Mouse (Mus musculus): ENCODE results near the gene Fam160a1. TPM values are rescaled to one million over a fixed set of nuclear protein-coding genes. Genes with fewer than 3 reads are reported as not detected.

Fam160a1 gene
- polyA plus RNA-seq, 1 experiment from 2014 or later = 0.64 TPM

DNA sequence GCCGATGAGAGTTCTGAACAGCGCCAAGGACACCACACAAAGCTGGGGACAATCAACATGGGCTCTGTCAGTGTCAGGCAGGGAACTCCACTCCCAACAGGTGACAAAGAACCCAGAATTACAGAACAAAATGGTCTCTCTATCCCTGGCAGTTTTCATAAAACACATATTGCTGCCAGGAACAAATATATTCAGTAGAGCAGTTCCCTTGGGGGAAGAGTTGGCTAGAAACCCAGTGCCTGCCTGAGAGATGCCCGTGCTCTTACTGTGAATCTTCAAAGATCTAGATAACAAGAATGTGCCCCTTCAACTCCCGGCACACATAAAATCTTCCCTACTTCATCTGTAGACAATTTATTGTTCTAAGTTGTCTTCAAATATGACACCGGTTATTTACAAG, 133.5 kb downstream of the Fam160a1 start:
- WGBS = 90% methylated on average over 5 of the region's 5 CpGs
- no peak for DNase-seq (ENCODE audit: low spot score)
- H3K27me3 ChIP-seq (ENCODE audit: insufficient read depth, poor library complexity, severe bottlenecking) = no peaks in the 10 kb centered on the region

DNA sequence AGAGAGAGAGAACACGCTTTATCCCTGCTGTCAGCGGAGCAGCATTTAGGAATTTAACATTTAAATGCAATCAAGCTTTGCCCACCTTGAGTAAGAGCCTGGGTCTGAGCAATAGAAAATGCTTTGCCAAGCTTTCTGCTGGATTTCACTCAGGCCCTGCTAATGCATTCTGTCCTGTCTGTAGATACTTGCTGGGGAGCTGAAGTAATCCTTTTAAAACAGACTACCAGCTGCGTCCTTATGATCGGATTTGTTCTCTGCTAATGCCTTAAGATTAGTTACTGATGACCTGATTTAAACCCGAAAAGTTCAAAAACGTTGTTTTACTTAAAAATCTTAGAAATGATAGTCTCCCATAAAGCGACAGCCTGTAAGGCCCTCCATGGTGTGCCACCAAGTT, 136.0 kb downstream of the Fam160a1 start:
- Histone ChIP-seq H3K9me3 (no peaks in the 10 kb centered on the region), H3K27ac (peak overlapping the region; percentile 53; the same call in 1 of the 2 replicates), H3K4me1 (replicated peaks) (no peaks in the 10 kb centered on the region), H3K27me3 (ENCODE audit: insufficient read depth, poor library complexity, severe bottlenecking) (no peaks in the 10 kb centered on the region), H3K36me3 (no peaks in the 10 kb centered on the region), H3K4me3 (no peak overlapping the region)
- WGBS = 89% methylated on average over 7 of the region's 7 CpGs
- no peak for DNase-seq (ENCODE audit: low spot score)

More for the DNA sequence above, 133.5 kb downstream of the Fam160a1 start:
- Histone ChIP-seq H3K4me1 (replicated peaks) (no peaks in the 10 kb centered on the region), H3K27ac (no peak overlapping the region), H3K4me3 (no peak overlapping the region), H3K36me3 (no peaks in the 10 kb centered on the region), H3K9me3 (no peaks in the 10 kb centered on the region)

DNA sequence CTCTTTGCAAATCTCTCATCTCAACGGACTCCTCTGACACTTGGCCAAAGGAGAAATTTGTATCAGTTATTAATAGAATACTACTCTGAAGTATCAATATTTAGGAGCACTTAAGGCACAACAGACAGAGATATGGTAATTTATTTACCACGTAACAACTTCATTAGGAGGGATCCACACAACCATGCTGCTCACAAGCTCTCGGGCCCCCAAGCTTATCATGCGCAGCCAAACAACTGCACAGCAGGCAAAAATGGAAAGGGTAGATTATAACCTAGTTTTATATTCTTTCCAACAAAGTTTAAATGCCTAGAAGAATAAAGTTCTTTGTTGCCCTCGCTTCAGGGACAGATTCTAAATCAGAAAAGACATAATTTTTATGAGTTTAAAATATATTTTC, 137.1 kb downstream of the Fam160a1 start:
- Histone ChIP-seq H3K9me3 (no peaks in the 10 kb centered on the region), H3K4me3 (no peak overlapping the region)
- WGBS = 89% methylated on average over 5 of the region's 5 CpGs

DNA sequence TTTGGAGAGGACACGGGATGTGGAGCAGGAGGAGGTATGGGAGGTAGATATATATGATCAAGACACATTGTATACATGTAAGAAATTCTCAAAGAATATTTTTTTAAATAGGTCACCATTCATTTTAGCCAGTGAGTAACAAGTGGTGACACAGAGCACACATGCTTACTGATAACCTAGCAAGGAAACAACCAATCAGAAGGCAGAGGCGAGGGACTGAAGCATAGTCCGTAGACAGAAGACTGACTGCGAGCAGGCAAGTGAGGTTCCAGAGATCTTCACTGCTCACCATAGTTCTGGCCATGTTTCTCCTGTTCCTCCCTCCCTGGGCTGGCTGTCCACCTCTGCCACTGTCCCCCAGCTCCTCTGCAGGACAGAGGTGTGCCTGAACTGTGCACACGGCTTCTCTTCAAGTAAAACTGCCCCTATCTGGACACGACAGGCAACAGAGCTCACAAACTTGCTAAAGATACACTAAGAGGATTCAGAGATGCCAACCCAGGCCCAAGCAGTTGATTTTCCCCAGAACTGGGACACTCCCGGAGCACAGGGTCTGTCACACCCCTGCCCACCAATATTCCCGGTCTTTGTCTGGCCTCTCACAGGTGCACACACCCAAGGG, 137.7 kb downstream of the Fam160a1 start:
- Histone ChIP-seq H3K4me1 (replicated peaks) (no peaks in the 10 kb centered on the region), H3K36me3 (no peaks in the 10 kb centered on the region), H3K27ac (no peak overlapping the region; the same call in 1 of the 2 replicates), H3K4me3 (no peak overlapping the region), H3K27me3 (ENCODE audit: insufficient read depth, poor library complexity, severe bottlenecking) (no peaks in the 10 kb centered on the region), H3K9me3 (no peaks in the 10 kb centered on the region)
- no peak for DNase-seq (ENCODE audit: low spot score)
- 85% methylated on average over 8 of the region's 8 CpGs for WGBS

More for the DNA sequence above, 137.1 kb downstream of the Fam160a1 start:
- no peaks in the 10 kb centered on the region for H3K4me1 ChIP-seq (replicated peaks)
- H3K27ac ChIP-seq = no peak overlapping the region; the same call in 1 of the 2 replicates
- no peaks in the 10 kb centered on the region for H3K27me3 ChIP-seq (ENCODE audit: insufficient read depth, poor library complexity, severe bottlenecking)
- no peak for DNase-seq (ENCODE audit: low spot score)
- no peaks in the 10 kb centered on the region for H3K36me3 ChIP-seq

DNA sequence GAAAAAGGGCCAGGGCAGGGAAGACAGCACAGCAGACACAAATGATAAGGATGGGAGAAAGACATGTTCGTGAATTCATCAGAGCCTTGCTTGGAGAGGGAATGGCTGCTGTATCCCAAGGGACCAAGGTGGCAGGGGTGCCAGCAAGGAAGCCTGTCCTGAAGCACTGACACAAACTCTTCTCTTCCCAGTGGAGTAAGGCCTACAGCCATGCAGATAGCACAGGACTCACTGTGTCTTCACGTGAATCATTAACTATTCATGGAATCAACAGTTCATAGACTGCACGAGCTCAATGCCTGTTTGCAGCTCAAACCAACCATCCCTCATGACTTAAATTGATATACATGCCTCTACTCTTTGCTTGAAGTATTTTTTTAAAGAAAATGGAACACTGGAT, 139.1 kb downstream of the Fam160a1 start:
- WGBS = 76% methylated on average over 3 of the region's 3 CpGs
- no peaks in the 10 kb centered on the region for H3K9me3 ChIP-seq
- H3K4me3 ChIP-seq = no peak overlapping the region
- H3K4me1 ChIP-seq (replicated peaks) = no peaks in the 10 kb centered on the region
- no peak for DNase-seq (ENCODE audit: low spot score)
- no peaks in the 10 kb centered on the region for H3K27me3 ChIP-seq (ENCODE audit: insufficient read depth, poor library complexity, severe bottlenecking)
- no peaks in the 10 kb centered on the region for H3K36me3 ChIP-seq
- no peak overlapping the region for H3K27ac ChIP-seq

DNA sequence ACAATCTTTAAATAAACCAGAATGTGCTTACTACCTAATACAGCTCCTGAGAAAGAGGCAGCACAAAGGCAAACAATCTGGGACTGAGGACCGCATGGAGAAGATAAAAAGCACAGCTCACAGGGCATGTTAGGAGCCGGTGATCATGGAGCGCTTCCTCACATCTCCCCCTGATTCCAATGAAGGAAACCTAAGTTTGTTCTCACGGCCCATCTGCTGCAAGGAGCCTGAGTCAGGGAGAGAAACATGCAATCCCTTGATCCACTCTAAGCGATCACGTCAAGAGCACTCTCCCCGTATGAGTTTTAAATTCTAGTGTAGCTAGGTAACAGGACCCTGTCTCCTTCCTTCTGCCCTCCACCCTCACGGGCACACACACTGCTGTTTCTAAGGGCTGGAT, 140.0 kb downstream of the Fam160a1 start:
- 84% methylated on average over 8 of the region's 8 CpGs for WGBS

DNA sequence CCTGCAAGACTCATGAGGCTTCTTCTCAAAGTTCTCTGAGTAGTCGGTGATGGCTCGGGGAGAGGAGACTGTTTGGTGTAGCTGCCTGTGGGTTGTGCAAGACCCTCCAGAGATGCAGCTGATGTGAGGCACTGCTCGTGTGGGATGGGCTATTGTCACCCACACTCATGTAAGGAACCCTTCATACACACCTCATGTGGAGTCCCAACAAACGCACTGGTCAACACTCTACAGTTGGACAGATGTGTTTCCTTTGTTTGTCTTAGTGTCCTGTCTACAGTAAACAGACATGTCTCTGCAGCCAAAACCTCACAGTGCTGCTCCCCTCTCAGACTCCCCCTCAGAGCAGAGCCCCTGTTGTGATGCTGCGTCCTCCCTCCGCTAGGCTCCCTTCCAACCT, 147.2 kb downstream of the Fam160a1 start:
- Histone ChIP-seq H3K36me3 (no peaks in the 10 kb centered on the region), H3K9me3 (no peaks in the 10 kb centered on the region), H3K27me3 (ENCODE audit: insufficient read depth, poor library complexity, severe bottlenecking) (no peaks in the 10 kb centered on the region), H3K4me3 (no peak overlapping the region), H3K4me1 (replicated peaks) (no peaks in the 10 kb centered on the region), H3K27ac (no peak overlapping the region)
- DNase-seq (ENCODE audit: low spot score) = no peak
- 86% methylated on average over 6 of the region's 6 CpGs for WGBS

More for the DNA sequence above, 140.0 kb downstream of the Fam160a1 start:
- no peak for DNase-seq (ENCODE audit: low spot score)
- Histone ChIP-seq H3K27ac (no peak overlapping the region), H3K27me3 (ENCODE audit: insufficient read depth, poor library complexity, severe bottlenecking) (no peaks in the 10 kb centered on the region), H3K36me3 (no peaks in the 10 kb centered on the region), H3K9me3 (no peaks in the 10 kb centered on the region), H3K4me1 (replicated peaks) (no peaks in the 10 kb centered on the region), H3K4me3 (no peak overlapping the region)

DNA sequence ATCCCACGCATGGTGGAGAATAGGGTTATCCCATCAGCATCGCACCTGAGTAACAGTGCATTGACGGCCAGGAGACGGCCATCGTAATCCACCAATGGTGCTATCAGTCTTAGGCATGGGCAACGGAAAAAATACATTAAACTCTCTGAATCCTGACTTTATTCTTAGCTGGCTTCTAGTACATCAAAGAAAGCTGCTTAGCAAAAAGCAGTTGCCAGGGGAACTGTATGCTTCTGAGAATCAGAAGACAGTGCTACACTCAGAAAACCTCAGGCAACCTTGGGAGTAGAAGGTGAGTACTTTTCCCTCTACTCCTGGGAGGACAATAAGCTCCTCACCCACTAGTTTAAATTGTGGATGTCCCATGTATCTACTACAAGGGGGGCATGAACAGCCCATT, 149.4 kb downstream of the Fam160a1 start:
- no peak for DNase-seq (ENCODE audit: low spot score)
- H3K4me1 ChIP-seq (replicated peaks) = peaks cover 4% of the 10 kb centered on the region
- H3K27me3 ChIP-seq (ENCODE audit: insufficient read depth, poor library complexity, severe bottlenecking) = no peaks in the 10 kb centered on the region
- H3K27ac ChIP-seq = no peak overlapping the region
- no peaks in the 10 kb centered on the region for H3K36me3 ChIP-seq
- no peak overlapping the region for H3K4me3 ChIP-seq
- WGBS = 94% methylated on average over 6 of the region's 6 CpGs
- no peaks in the 10 kb centered on the region for H3K9me3 ChIP-seq

DNA sequence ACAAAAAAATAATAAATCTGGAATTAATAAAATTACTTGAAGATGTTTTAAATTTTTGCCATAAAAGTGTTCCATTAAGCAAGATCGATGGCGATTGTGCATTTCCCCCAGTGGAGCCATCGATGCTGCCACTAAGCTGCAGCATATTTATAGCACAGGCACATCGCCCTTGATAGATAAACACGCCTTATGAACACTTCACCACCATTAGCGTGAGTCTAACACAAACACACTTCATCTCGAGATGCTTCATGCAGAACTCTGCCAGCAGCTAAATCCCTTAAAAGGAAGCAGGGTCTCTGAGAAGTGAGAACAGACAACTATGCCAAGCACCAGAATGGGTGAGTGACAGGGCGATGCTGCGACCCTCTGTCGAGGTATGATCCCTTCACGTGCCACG, 150.4 kb downstream of the Fam160a1 start:
- H3K4me3 ChIP-seq = no peak overlapping the region
- H3K36me3 ChIP-seq = no peaks in the 10 kb centered on the region
- H3K9me3 ChIP-seq = no peaks in the 10 kb centered on the region
- WGBS = 91% methylated on average over 12 of the region's 12 CpGs
- H3K27me3 ChIP-seq (ENCODE audit: insufficient read depth, poor library complexity, severe bottlenecking) = no peaks in the 10 kb centered on the region
- no peak overlapping the region for H3K27ac ChIP-seq
- DNase-seq (ENCODE audit: low spot score) = no peak
- H3K4me1 ChIP-seq (replicated peaks) = peaks cover 4% of the 10 kb centered on the region

DNA sequence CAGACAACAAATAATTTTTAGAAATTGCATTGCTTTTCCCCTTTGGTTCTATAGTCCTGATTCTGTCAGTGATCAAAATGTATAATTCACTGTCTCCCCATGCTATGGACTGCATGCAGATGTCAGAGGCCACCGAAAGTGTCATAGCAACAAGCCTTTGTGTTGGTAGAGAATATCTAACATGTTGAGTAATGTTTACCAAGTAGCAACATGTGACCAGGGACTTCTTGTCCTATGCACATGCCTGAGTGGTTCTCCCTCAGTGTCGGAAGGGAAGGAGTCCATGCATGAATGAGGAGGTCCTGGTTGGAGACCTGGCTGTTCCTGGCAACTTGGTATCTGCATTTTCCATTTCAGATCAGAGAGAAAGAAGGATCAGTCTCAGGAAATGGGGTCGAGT, 150.9 kb downstream of the Fam160a1 start:
- Histone ChIP-seq H3K27me3 (ENCODE audit: insufficient read depth, poor library complexity, severe bottlenecking) (no peaks in the 10 kb centered on the region), H3K27ac (no peak overlapping the region), H3K9me3 (no peaks in the 10 kb centered on the region), H3K36me3 (no peaks in the 10 kb centered on the region), H3K4me3 (no peak overlapping the region), H3K4me1 (replicated peaks) (peaks cover 4% of the 10 kb centered on the region)
- DNase-seq (ENCODE audit: low spot score) = no peak
- 69% methylated on average over 3 of the region's 3 CpGs for WGBS

DNA sequence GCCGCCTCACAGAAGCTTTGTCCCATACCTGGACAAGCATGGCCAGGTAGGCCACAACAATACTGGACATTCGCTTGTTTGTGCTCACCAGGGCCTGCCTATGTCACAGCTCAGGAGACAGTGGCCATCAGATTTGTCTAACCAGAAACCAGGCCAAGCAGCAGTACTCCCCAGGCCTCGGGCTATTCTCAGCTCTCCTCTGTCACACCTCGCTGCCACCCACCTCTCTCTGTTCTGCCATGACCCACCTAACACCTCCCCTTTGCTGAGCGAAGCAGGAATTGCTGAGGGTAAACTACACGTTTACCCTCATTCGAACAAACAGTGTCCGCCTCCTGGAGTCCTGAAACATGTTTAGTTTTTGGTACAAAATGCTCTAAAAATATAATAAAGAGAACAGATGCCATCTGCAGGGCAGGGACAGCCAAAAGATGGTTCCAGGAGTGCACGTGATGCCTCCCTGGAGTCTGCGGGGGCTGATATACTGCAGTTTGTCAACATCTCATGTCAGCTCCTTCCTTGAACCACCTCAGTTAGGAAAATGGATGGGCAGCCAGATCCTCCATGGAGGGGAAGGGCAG, 152.4 kb downstream of the Fam160a1 start:
- H3K36me3 ChIP-seq = no peaks in the 10 kb centered on the region
- H3K9me3 ChIP-seq = no peaks in the 10 kb centered on the region
- no peaks in the 10 kb centered on the region for H3K27me3 ChIP-seq (ENCODE audit: insufficient read depth, poor library complexity, severe bottlenecking)
- 85% methylated on average over 10 of the region's 10 CpGs for WGBS
- H3K4me3 ChIP-seq = no peak overlapping the region
- peaks cover 4% of the 10 kb centered on the region for H3K4me1 ChIP-seq (replicated peaks)
- no peak overlapping the region for H3K27ac ChIP-seq
- DNase-seq (ENCODE audit: low spot score) = no peak

DNA sequence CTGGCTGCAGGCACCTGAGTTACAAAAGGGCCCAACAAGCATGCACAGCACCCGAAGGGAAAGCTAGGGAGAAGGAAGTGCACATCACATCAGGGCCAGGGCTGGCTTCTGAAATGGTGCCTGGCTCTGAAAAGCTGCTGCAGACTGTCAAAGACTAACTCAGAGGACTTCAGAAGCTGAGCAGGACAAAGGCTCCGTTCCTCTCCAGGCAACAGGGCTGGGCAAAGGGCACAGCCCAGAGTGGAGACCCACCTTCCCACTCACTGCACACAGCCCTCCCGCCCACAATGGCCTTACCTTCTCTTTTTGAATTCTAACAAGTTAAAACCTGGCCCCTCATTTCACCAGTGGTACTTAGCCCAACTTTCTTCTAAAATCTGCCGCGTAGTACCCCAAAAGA, 153.3 kb downstream of the Fam160a1 start:
- no peaks in the 10 kb centered on the region for H3K36me3 ChIP-seq
- no peaks in the 10 kb centered on the region for H3K27me3 ChIP-seq (ENCODE audit: insufficient read depth, poor library complexity, severe bottlenecking)
- no peaks in the 10 kb centered on the region for H3K9me3 ChIP-seq
- H3K4me1 ChIP-seq (replicated peaks) = peaks cover 4% of the 10 kb centered on the region
- 71% methylated on average over 5 of the region's 5 CpGs for WGBS
- no peak overlapping the region for H3K4me3 ChIP-seq
- no peak overlapping the region for H3K27ac ChIP-seq
- no peak for DNase-seq (ENCODE audit: low spot score)

DNA sequence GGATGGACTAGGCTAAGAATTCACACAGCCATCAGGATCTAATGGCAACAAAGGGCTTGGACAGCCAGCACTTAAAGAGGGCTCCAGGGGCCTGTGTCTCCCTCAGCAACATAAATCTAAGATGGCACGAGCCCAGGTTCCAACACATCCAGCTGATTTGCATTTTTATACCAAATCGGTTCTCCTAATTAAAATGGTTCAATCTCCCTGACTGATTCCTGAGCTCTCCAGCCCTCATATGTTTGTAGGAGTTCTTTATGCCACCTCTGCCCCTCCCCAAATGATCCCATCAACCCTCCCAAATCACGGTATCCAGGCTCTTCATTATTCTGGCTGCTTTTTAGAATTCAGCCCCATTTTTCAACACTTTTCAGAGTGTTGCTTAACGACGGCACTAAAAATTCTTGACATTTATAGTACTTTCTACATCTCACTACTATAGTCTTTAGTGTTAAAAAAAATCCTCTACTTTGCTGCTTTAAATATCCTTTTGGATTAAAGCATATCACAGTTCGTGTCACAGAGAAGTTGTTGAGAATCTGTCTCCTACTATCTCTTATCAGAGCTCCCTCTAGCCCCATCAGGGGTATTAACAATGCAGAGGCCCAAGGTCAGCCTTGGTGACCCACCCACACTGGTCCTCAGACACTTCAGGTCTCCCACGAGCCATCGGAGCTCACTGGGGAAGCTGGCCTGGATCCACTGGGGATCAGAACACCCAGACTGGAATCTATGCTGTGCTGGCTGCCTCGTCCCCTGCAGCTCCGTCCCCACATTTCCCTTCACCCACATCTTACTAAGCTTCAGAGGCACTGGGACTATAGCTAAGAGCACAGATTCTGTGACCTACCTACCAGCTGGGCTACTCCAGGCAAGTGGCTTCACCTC, 154.9 kb downstream of the Fam160a1 start:
- no peak overlapping the region for H3K4me3 ChIP-seq
- WGBS = 87% methylated on average over 10 of the region's 10 CpGs
- no peaks in the 10 kb centered on the region for H3K36me3 ChIP-seq
- no peak for DNase-seq (ENCODE audit: low spot score)
- no peak overlapping the region for H3K27ac ChIP-seq
- peaks cover 4% of the 10 kb centered on the region for H3K4me1 ChIP-seq (replicated peaks)
- no peaks in the 10 kb centered on the region for H3K27me3 ChIP-seq (ENCODE audit: insufficient read depth, poor library complexity, severe bottlenecking)
- no peaks in the 10 kb centered on the region for H3K9me3 ChIP-seq

All from hindbrain, embryonic 10.5 days (tissue).